Mouse (Mus musculus) neural tube, embryonic 15.5 days (tissue): Measurements from ENCODE around the gene Cnnm3. TPM values are rescaled to one million over a fixed set of nuclear protein-coding genes. Genes with fewer than 3 reads are reported as not detected.

Source experiments
- ATAC-seq: fragments of 200-750 bp; cut with Nextera tagmentation; 2 replicates; pipeline ENCODE4 v1.8.0; 2017; ENCODE audit warnings: mild to moderate bottlenecking, moderate TSS enrichment, moderate library complexity; ENCODE audit not compliant: low FRiP score
- H3K27ac ChIP-seq: fragments of 300-500 bp; sonication (generic); replicated peaks from 2 replicates; pipeline ENCODE4 v1.5.1; 2015; ENCODE audit warnings: mild to moderate bottlenecking, inconsistent platforms
- H3K27me3 ChIP-seq: fragments of 300-500 bp; sonication (generic); replicated peaks from 2 replicates; pipeline ENCODE4 v1.6.1; 2015; ENCODE audit warnings: inconsistent platforms
- H3K36me3 ChIP-seq: fragments of 300-500 bp; sonication (generic); 2 replicates; pipeline ENCODE4 v1.6.1; 2015; ENCODE audit warnings: inconsistent platforms
- H3K4me1 ChIP-seq: fragments of 300-500 bp; sonication (generic); 2 replicates; pipeline ENCODE4 v1.6.1; 2015; ENCODE audit warnings: inconsistent platforms
- H3K4me2 ChIP-seq: fragments of 300-500 bp; sonication (generic); 2 replicates; pipeline ENCODE4 v1.6.1; 2015; ENCODE audit warnings: inconsistent platforms, mild to moderate bottlenecking, moderate library complexity
- H3K4me3 ChIP-seq: fragments of 300-500 bp; sonication (generic); replicated peaks from 2 replicates; pipeline ENCODE4 v1.5.1; 2015; ENCODE audit warnings: mild to moderate bottlenecking, inconsistent platforms
- H3K9ac ChIP-seq: fragments of 300-500 bp; sonication (generic); replicated peaks from 2 replicates; pipeline ENCODE4 v1.6.1; 2015; ENCODE audit warnings: mild to moderate bottlenecking, inconsistent platforms
- H3K9me3 ChIP-seq: fragments of 300-500 bp; sonication (generic); replicated peaks from 2 replicates; pipeline ENCODE4 v1.6.1; 2016; ENCODE audit warnings: inconsistent platforms
- WGBS: fragments of 180-500 bp; shearing (Covaris S2); methylation state at CpG from one replicate; pipeline ENCODE4 v1.1.7; 2015; ENCODE audit warnings: mixed read lengths; 5-methylcytosine and 5-hydroxymethylcytosine counted together
- polyA plus RNA-seq: library from polyadenylated mRNA; unstranded; fragments of >200 nt; fragmentation: Nextera tagmentation; extraction: Ambion mirVana; gene quantifications from 2 replicates; pipeline ENCODE4 v1.2.1, GENCODE M21; 2015

Cnnm3 gene
- polyA plus RNA-seq, 1 experiment from 2014 or later, result 4.5 TPM

- ATAC-seq, result peak; percentile 84
- H3K27ac ChIP-seq, result peak overlapping the region; percentile 98
Measured at GRCm38 (mm10) chr1:36512089-36512965, 660 bp downstream of the Cnnm3 start.

GRCm38 (mm10) chr1:36512966-36513280 is 1.3 kb downstream of the Cnnm3 start:
- 1% methylated on average over 16 of the region's 16 CpGs for WGBS
- no peaks in the 10 kb centered on the region for H3K36me3 ChIP-seq
- H3K4me3 ChIP-seq, result peak overlapping the region; percentile 99
- peak overlapping the region; percentile 82 for H3K9ac ChIP-seq
- peaks cover 44% of the 10 kb centered on the region for H3K4me1 ChIP-seq
- H3K27ac ChIP-seq, result peak overlapping the region; percentile 98
- no peaks in the 10 kb centered on the region for H3K9me3 ChIP-seq
- H3K27me3 ChIP-seq, result no peaks in the 10 kb centered on the region
- H3K4me2 ChIP-seq, result peak overlapping the region; percentile 78
- ATAC-seq, result no peak

More at GRCm38 (mm10) chr1:36512089-36512965, 660 bp downstream of the Cnnm3 start:
- H3K4me2 ChIP-seq, result peak overlapping the region; percentile 78
- no peaks in the 10 kb centered on the region; the same call in 1 of the 2 replicates for H3K36me3 ChIP-seq
- under 1% methylated on average over 75 of the region's 126 CpGs for WGBS
- H3K4me3 ChIP-seq, result peak overlapping the region; percentile 99
- H3K4me1 ChIP-seq, result peaks cover 41% of the 10 kb centered on the region
- no peaks in the 10 kb centered on the region for H3K27me3 ChIP-seq
- H3K9me3 ChIP-seq, result no peaks in the 10 kb centered on the region
- H3K9ac ChIP-seq, result peak overlapping the region; percentile 82

- peaks cover 44% of the 10 kb centered on the region for H3K4me1 ChIP-seq
- H3K4me3 ChIP-seq, result peak overlapping the region; percentile 99
- WGBS, result 10% methylated on average over 1 of the region's 1 CpGs
- no peaks in the 10 kb centered on the region for H3K27me3 ChIP-seq
- peak overlapping the region; percentile 98; the same call in 1 of the 2 replicates for H3K27ac ChIP-seq
- H3K4me2 ChIP-seq, result peak overlapping the region; percentile 78
- no peak for ATAC-seq
- no peaks in the 10 kb centered on the region for H3K36me3 ChIP-seq
- no peaks in the 10 kb centered on the region for H3K9me3 ChIP-seq
- peak overlapping the region; percentile 82 for H3K9ac ChIP-seq
Measured at GRCm38 (mm10) chr1:36513310-36513709, 1.6 kb downstream of the Cnnm3 start.

GRCm38 (mm10) chr1:36513718-36514117 is 2.1 kb downstream of the Cnnm3 start:
- H3K36me3 ChIP-seq, result no peaks in the 10 kb centered on the region; the same call in 1 of the 2 replicates
- H3K27ac ChIP-seq, result no peak overlapping the region
- WGBS, result 29% methylated on average over 2 of the region's 2 CpGs
- peaks cover 44% of the 10 kb centered on the region for H3K4me1 ChIP-seq
- H3K4me3 ChIP-seq, result peak overlapping the region; percentile 99
- peak overlapping the region; percentile 82 for H3K9ac ChIP-seq
- peak overlapping the region; percentile 78 for H3K4me2 ChIP-seq
- no peaks in the 10 kb centered on the region for H3K9me3 ChIP-seq
- ATAC-seq, result no peak
- no peaks in the 10 kb centered on the region for H3K27me3 ChIP-seq

- H3K4me2 ChIP-seq, result no peak overlapping the region
- H3K36me3 ChIP-seq, result peaks cover 40% of the 10 kb centered on the region
- no peaks in the 10 kb centered on the region for H3K27me3 ChIP-seq
- H3K9ac ChIP-seq, result no peak overlapping the region
- WGBS, result 90% methylated on average over 3 of the region's 3 CpGs
- no peak for ATAC-seq
- peaks cover 49% of the 10 kb centered on the region for H3K4me1 ChIP-seq
- H3K9me3 ChIP-seq, result no peaks in the 10 kb centered on the region
- no peak overlapping the region for H3K4me3 ChIP-seq
- H3K27ac ChIP-seq, result no peak overlapping the region
Measured at GRCm38 (mm10) chr1:36518259-36518658, 6.6 kb downstream of the Cnnm3 start.

GRCm38 (mm10) chr1:36519626-36520025 is 8.0 kb downstream of the Cnnm3 start:
- ATAC-seq, result no peak
- WGBS, result 81% methylated on average over 11 of the region's 11 CpGs

GRCm38 (mm10) chr1:36522210-36522609 is 10.5 kb downstream of the Cnnm3 start:
- H3K36me3 ChIP-seq, result peaks cover 77% of the 10 kb centered on the region

More at GRCm38 (mm10) chr1:36519626-36520025, 8.0 kb downstream of the Cnnm3 start:
- Histone ChIP-seq H3K4me2 (no peak overlapping the region), H3K27ac (no peak overlapping the region), H3K9ac (no peak overlapping the region), H3K9me3 (no peaks in the 10 kb centered on the region), H3K36me3 (peaks cover 52% of the 10 kb centered on the region), H3K27me3 (no peaks in the 10 kb centered on the region), H3K4me1 (peaks cover 40% of the 10 kb centered on the region), H3K4me3 (no peak overlapping the region)

GRCm38 (mm10) chr1:36523332-36524013 is 11.8 kb downstream of the Cnnm3 start:
- Histone ChIP-seq H3K9ac (no peak overlapping the region), H3K4me2 (no peak overlapping the region), H3K4me3 (no peak overlapping the region), H3K4me1 (peaks cover 16% of the 10 kb centered on the region), H3K9me3 (no peaks in the 10 kb centered on the region), H3K27me3 (no peaks in the 10 kb centered on the region), H3K27ac (peak overlapping the region; percentile 48), H3K36me3 (peaks cover 77% of the 10 kb centered on the region)
- peak; percentile 28; the same call in 1 of the 2 replicates for ATAC-seq
- 34% methylated on average over 9 of the region's 9 CpGs for WGBS

More at GRCm38 (mm10) chr1:36522210-36522609, 10.5 kb downstream of the Cnnm3 start:
- Histone ChIP-seq H3K4me2 (no peak overlapping the region), H3K4me1 (peaks cover 19% of the 10 kb centered on the region), H3K9me3 (no peaks in the 10 kb centered on the region), H3K27ac (no peak overlapping the region), H3K4me3 (no peak overlapping the region), H3K9ac (no peak overlapping the region), H3K27me3 (no peaks in the 10 kb centered on the region)
- 92% methylated on average over 7 of the region's 7 CpGs for WGBS
- no peak for ATAC-seq

- ATAC-seq, result no peak
- peaks cover 16% of the 10 kb centered on the region for H3K4me1 ChIP-seq
- H3K27me3 ChIP-seq, result no peaks in the 10 kb centered on the region
- H3K9me3 ChIP-seq, result no peaks in the 10 kb centered on the region
- H3K4me2 ChIP-seq, result no peak overlapping the region
- 0 out of 2 replicates have a peak overlapping the region, but pooled peaks have one; percentile 48 for H3K27ac ChIP-seq
- no peak overlapping the region for H3K9ac ChIP-seq
- WGBS, result 73% methylated on average over 5 of the region's 5 CpGs
- peaks cover 76% of the 10 kb centered on the region for H3K36me3 ChIP-seq
- no peak overlapping the region for H3K4me3 ChIP-seq
Measured at GRCm38 (mm10) chr1:36524058-36524457, 12.4 kb downstream of the Cnnm3 start.

GRCm38 (mm10) chr1:36525774-36526173 is 14.1 kb downstream of the Cnnm3 start:
- H3K4me3 ChIP-seq, result no peak overlapping the region
- H3K27ac ChIP-seq, result no peak overlapping the region
- WGBS, result 95% methylated on average over 12 of the region's 12 CpGs
- ATAC-seq, result no peak
- no peak overlapping the region for H3K9ac ChIP-seq
- peaks cover 62% of the 10 kb centered on the region for H3K36me3 ChIP-seq
- peaks cover 16% of the 10 kb centered on the region for H3K4me1 ChIP-seq
- no peaks in the 10 kb centered on the region for H3K9me3 ChIP-seq
- H3K27me3 ChIP-seq, result no peaks in the 10 kb centered on the region
- H3K4me2 ChIP-seq, result no peak overlapping the region

GRCm38 (mm10) chr1:36526903-36527302 is 15.2 kb downstream of the Cnnm3 start:
- Histone ChIP-seq H3K4me3 (no peak overlapping the region), H3K4me2 (no peak overlapping the region), H3K9ac (no peak overlapping the region), H3K9me3 (no peaks in the 10 kb centered on the region), H3K36me3 (peaks cover 53% of the 10 kb centered on the region), H3K4me1 (peaks cover 16% of the 10 kb centered on the region), H3K27ac (no peak overlapping the region), H3K27me3 (no peaks in the 10 kb centered on the region)
- 92% methylated on average over 10 of the region's 10 CpGs for WGBS
- ATAC-seq, result no peak
